Mouse (Mus musculus): ENCODE measurements around the gene Gramd4.
"Not testable (repeated sequence)": the region's sequence is repeated elsewhere in the genome, so short reads cannot be mapped to it uniquely, and the experiment has no call there.

The Gramd4 gene

GRCm38 (mm10) chr15:86051152-86051551 is 6.3 kb upstream of the Gramd4 start:
- no peak for DNase-seq (ENCODE audit: low spot score)

GRCm38 (mm10) chr15:86051878-86052478 is 5.5 kb upstream of the Gramd4 start:
- no peak for DNase-seq (ENCODE audit: low spot score)

GRCm38 (mm10) chr15:86053890-86054536 is 3.5 kb upstream of the Gramd4 start:
- peak; percentile 78 for DNase-seq (ENCODE audit: low spot score)

GRCm38 (mm10) chr15:86054861-86055260 is 2.6 kb upstream of the Gramd4 start:
- DNase-seq (ENCODE audit: low spot score) = not testable (repeated sequence)

- peak; percentile 47 for DNase-seq (ENCODE audit: low spot score)
Observed at GRCm38 (mm10) chr15:86056221-86056760, 1.2 kb upstream of the Gramd4 start.

- DNase-seq (ENCODE audit: low spot score) = no peak
Observed at GRCm38 (mm10) chr15:86057908-86058307, 413 bp downstream of the Gramd4 start.

- peak; percentile 79 for DNase-seq (ENCODE audit: low spot score)
Observed at GRCm38 (mm10) chr15:86058394-86058915, 960 bp downstream of the Gramd4 start.

- no peak for DNase-seq (ENCODE audit: low spot score)
Observed at GRCm38 (mm10) chr15:86058931-86059834, 1.7 kb downstream of the Gramd4 start.

GRCm38 (mm10) chr15:86059835-86060380 is 2.4 kb downstream of the Gramd4 start:
- no peak for DNase-seq (ENCODE audit: low spot score)

- no peak for DNase-seq (ENCODE audit: low spot score)
Observed at GRCm38 (mm10) chr15:86060581-86060980, 3.1 kb downstream of the Gramd4 start.

GRCm38 (mm10) chr15:86061221-86061620 is 3.7 kb downstream of the Gramd4 start:
- DNase-seq (ENCODE audit: low spot score) = no peak

- DNase-seq (ENCODE audit: low spot score) = no peak
Observed at GRCm38 (mm10) chr15:86061848-86062481, 4.5 kb downstream of the Gramd4 start.

- no peak for DNase-seq (ENCODE audit: low spot score)
Observed at GRCm38 (mm10) chr15:86064191-86064849, 6.8 kb downstream of the Gramd4 start.

- DNase-seq (ENCODE audit: low spot score) = peak; percentile 57
Observed at GRCm38 (mm10) chr15:86064850-86065229, 7.3 kb downstream of the Gramd4 start.

GRCm38 (mm10) chr15:86065367-86065766 is 7.9 kb downstream of the Gramd4 start:
- no peak for DNase-seq (ENCODE audit: low spot score)

- no peak for DNase-seq (ENCODE audit: low spot score)
Observed at GRCm38 (mm10) chr15:86066836-86067580, 9.5 kb downstream of the Gramd4 start.

GRCm38 (mm10) chr15:86067581-86067910 is 10.1 kb downstream of the Gramd4 start:
- DNase-seq (ENCODE audit: low spot score) = peak; percentile 93

GRCm38 (mm10) chr15:86067941-86068495 is 10.5 kb downstream of the Gramd4 start:
- no peak for DNase-seq (ENCODE audit: low spot score)

GRCm38 (mm10) chr15:86069011-86069791 is 11.7 kb downstream of the Gramd4 start:
- DNase-seq (ENCODE audit: low spot score) = peak; percentile 35
